Mouse (Mus musculus) ES-E14 (cell line): Measurements from ENCODE around the gene Vpreb2. TPM values are rescaled to one million over a fixed set of nuclear protein-coding genes. Genes with fewer than 3 reads are reported as not detected.
"Not testable (repeated sequence)": the region's sequence is repeated elsewhere in the genome, so short reads cannot be mapped to it uniquely, and the experiment has no call there.

Experiments used
- DNase-seq: peaks from one replicate; pipeline ENCODE4 v3.0.0-alpha.2; 2013; ENCODE audit warnings: low read depth, low spot score
- H3K27ac ChIP-seq: 2 replicates; pipeline ENCODE4 v1.5.1; 2012; ENCODE audit warnings: low read depth, mild to moderate bottlenecking, low read length, moderate library complexity, mixed read lengths; ENCODE audit not compliant: poor library complexity, insufficient read depth, severe bottlenecking
- H3K36me3 ChIP-seq: 2 replicates; pipeline ENCODE4 v1.6.1; 2012; ENCODE audit warnings: mild to moderate bottlenecking, low read length, moderate library complexity, mixed read lengths; ENCODE audit not compliant: control insufficient read depth, poor library complexity, insufficient read depth, severe bottlenecking
- H3K4me1 ChIP-seq, 2 experiments: fragments of 150-350 bp in 1 of 2; sonication (generic) in 1 of 2; 2 replicates each; pipeline ENCODE4 v1.6.1; 2012; ENCODE audit warnings: low read length in 2 of 2, mild to moderate bottlenecking in 1 of 2, mixed read lengths in 1 of 2; ENCODE audit not compliant: control insufficient read depth in 2 of 2, insufficient read depth in 2 of 2, poor library complexity in 1 of 2
- H3K4me3 ChIP-seq, 2 experiments: fragments of 150-350 bp in 1 of 2; sonication (generic) in 1 of 2; 2 replicates each; pipeline ENCODE4 v1.5.1; 2012; ENCODE audit warnings: low read length in 2 of 2, low read depth in 1 of 2, mild to moderate bottlenecking in 1 of 2, mixed read lengths in 1 of 2; ENCODE audit not compliant: insufficient read depth in 1 of 2, poor library complexity in 1 of 2, severe bottlenecking in 1 of 2
- H3K9ac ChIP-seq: 2 replicates; pipeline ENCODE4 v1.6.1; 2012; ENCODE audit warnings: low read depth, mild to moderate bottlenecking, low read length, mixed read lengths; ENCODE audit not compliant: poor library complexity, insufficient read depth, severe bottlenecking
- H3K9me3 ChIP-seq: fragments of 150-350 bp; sonication (generic); 2 replicates; pipeline ENCODE4 v1.6.1; 2012; ENCODE audit warnings: low read depth, mild to moderate bottlenecking, low read length; ENCODE audit not compliant: control insufficient read depth, insufficient read depth
- CHD2 ChIP-seq: IDR thresholded peaks from 2 replicates; pipeline ENCODE4 v1.6.1; 2014; ENCODE audit warnings: mild to moderate bottlenecking, low read depth, low read length, inconsistent platforms
- HCFC1 ChIP-seq: IDR thresholded peaks from 2 replicates; pipeline ENCODE4 v1.6.1; 2012; ENCODE audit warnings: low read length, inconsistent platforms, borderline replicate concordance; ENCODE audit not compliant: insufficient read depth
- MAFK ChIP-seq: IDR thresholded peaks from 2 replicates; pipeline ENCODE4 v1.6.1; 2014; ENCODE audit warnings: mild to moderate bottlenecking, low read depth, low read length, inconsistent platforms; ENCODE audit not compliant: insufficient read depth
- ZC3H11A ChIP-seq: IDR thresholded peaks from 2 replicates; pipeline ENCODE4 v1.6.1; 2012; ENCODE audit warnings: low read depth, mild to moderate bottlenecking, inconsistent platforms, low read length, borderline replicate concordance
- ZNF384 ChIP-seq: IDR thresholded peaks from 2 replicates; pipeline ENCODE4 v1.6.1; 2012; ENCODE audit warnings: low read depth, low read length, inconsistent platforms
- in situ Hi-C, 2 experiments: fragments of 600-800 bp; cut with MboI; formaldehyde crosslinking; loops; one replicate each; pipeline ENCODE4 v1.15.1; 2025; ENCODE audit warnings: low sequenced_read_pairs in 2 of 2, inconsistent platforms in 1 of 2; ENCODE audit not compliant: unreplicated experiment in 2 of 2
- total RNA-seq: library from RNA; depleted of rRNA; stranded (reverse); fragments of 300-350 nt; gene quantifications from 2 replicates; pipeline ENCODE4 v1.2.3, GENCODE M21; 2012

The Vpreb2 gene
- total RNA-seq, 1 experiment, result not detected

DNA sequence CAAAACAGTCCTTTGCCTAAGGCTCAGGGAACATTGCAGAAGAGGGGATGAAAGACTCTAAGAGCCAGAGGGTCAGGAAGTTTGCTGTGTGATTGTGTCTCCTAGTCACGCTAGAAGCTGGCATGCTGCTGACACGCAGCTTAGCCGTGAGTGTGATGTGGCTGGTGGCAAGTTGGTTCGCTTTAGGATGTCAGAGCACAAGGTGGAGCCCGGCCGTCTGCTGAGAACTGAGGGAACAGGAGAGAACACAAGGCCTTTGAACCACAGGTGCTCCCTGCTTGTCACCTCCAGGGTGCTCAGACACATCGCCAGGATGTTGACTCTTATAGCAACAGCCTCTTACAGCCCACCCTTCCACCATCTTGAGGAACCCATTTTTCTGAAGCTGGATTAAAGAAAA is 18.1 kb upstream of the Vpreb2 start:
- in situ Hi-C loops, result no loop called here
- H3K4me3 ChIP-seq, result no peak overlapping the region
- no peak overlapping the region for H3K9ac ChIP-seq
- H3K4me1 ChIP-seq, result no peaks in the 10 kb centered on the region
- TF ChIP-seq ZNF384 (no peak), MAFK (no peak), HCFC1 (no peak), ZC3H11A (no peak), CHD2 (no peak)
- H3K27ac ChIP-seq, result no peak overlapping the region; the same call in 1 of the 2 replicates
- H3K9me3 ChIP-seq, result peaks cover 7% of the 10 kb centered on the region
- H3K36me3 ChIP-seq, result no peaks in the 10 kb centered on the region
- DNase-seq, result no peak

DNA sequence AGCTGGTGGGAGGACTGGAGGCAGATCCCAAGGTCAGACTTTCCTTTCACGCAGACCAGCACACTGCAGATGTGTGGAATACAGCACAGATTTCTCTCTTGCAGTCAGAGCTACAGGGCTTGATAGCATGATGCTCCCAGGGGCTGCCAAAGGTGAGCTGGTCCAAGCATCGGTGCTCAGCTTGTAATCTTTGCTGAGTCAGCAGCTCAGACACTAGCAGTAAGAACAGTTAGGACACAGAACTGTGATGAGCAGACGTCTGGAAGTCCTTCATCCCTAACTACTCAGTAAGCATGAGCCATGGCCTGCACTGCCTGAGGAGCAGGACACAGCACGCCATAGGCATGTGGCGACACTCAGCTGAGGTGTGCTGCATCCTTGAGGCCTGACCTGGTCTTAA is 8.4 kb upstream of the Vpreb2 start:
- H3K4me3 ChIP-seq, result no peak overlapping the region
- TF ChIP-seq CHD2 (no peak), ZC3H11A (no peak), HCFC1 (no peak), ZNF384 (no peak), MAFK (peak; percentile 86)
- no peak overlapping the region for H3K9ac ChIP-seq
- H3K27ac ChIP-seq, result no peak overlapping the region
- no peak for DNase-seq
- H3K9me3 ChIP-seq, result no peaks in the 10 kb centered on the region
- in situ Hi-C loops, result no loop called here
- H3K36me3 ChIP-seq, result no peaks in the 10 kb centered on the region
- H3K4me1 ChIP-seq, result no peaks in the 10 kb centered on the region

DNA sequence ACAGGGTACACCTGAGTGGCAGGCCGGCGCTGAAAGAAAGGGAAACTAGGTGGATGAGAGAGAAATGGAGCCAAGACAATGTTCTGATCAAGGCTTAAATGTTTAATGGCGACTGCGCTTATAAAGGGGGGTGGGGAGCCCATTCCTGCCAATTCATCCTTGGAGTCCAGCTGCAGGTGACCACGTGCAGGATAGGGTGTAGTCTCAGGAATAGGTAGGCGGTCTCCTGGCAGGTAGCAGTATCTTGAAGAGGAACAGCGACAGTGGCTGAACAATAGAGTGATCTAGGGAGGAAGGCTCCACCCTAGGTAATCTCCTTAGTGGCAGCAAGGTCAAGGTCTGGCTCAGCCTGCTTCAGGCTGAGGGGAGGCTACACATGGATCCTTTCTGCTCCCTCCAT is 2.4 kb upstream of the Vpreb2 start:
- H3K36me3 ChIP-seq, in situ Hi-C loops, H3K4me3 ChIP-seq, H3K27ac ChIP-seq, H3K9ac ChIP-seq, DNase-seq, H3K9me3 ChIP-seq: not testable (repeated sequence)
- peaks cover 0 to 12% of the 10 kb centered on the region in 2 experiments; a peak in 3 of 4 replicates for H3K4me1 ChIP-seq

DNA sequence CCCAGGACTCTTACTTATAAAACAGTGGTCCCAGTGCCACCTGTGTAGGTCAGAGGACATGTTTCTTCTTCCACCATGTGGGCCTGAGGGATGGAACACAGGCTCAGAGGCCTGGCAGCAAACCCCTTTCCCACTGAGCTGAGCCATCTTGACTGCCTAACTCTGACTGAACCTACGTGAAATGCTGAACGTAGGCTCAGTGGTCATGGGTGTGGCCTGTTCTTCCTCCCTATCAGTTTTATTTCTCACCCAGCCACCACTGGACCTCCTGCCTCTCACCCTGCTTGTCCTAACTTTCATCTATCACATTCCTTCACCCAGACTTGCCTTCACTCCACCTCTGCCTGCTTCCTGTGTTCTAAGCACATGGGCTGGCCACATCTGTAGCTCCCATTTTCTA is 3.0 kb downstream of the Vpreb2 start:
- Histone ChIP-seq H3K4me3 (no peak overlapping the region), H3K9ac (no peak overlapping the region), H3K27ac (no peak overlapping the region), H3K9me3 (no peaks in the 10 kb centered on the region), H3K36me3 (no peaks in the 10 kb centered on the region), H3K4me1 (peaks cover 0 to 9% of the 10 kb centered on the region in 2 experiments; a peak in 3 of 4 replicates)
- TF ChIP-seq CHD2 (no peak), MAFK (no peak), ZC3H11A (no peak), HCFC1 (no peak), ZNF384 (no peak)
- no peak for DNase-seq
- in situ Hi-C loops, result no loop called here

DNA sequence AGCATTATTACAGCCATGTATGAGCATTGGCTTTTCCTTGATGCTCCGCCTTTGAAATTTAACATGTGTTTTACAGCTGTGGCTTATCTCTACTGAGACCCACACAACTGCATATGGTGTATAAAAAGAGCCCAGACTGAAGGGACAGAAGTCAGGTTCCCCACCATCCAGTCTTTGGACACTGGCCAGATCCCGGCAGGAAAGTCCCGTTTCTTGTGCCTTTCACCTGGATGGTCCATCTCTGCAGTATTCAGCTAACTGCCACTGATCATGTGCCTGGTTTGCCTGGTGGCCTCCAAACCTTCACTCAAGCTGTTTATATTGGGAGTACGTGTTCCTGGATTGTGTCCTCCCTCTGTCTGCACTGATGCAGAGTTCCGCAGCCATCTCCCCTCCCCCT is 4.0 kb downstream of the Vpreb2 start:
- TF ChIP-seq ZC3H11A, result no peak
- TF ChIP-seq HCFC1, result no peak
- TF ChIP-seq CHD2, result no peak
- no peak for TF ChIP-seq ZNF384
- no peak for TF ChIP-seq MAFK
- Histone ChIP-seq H3K9ac (no peak overlapping the region), H3K4me3 (no peak overlapping the region), H3K27ac (no peak overlapping the region), H3K4me1 (peaks cover 0 to 3% of the 10 kb centered on the region in 2 experiments; a peak in 2 of 4 replicates), H3K9me3 (peaks cover 2% of the 10 kb centered on the region; the same call in 1 of the 2 replicates), H3K36me3 (no peaks in the 10 kb centered on the region)
- no peak for DNase-seq
- in situ Hi-C loops, result no loop called here
